Mouse (Mus musculus) adrenal gland, adult 8-10 months (tissue): ENCODE results near the gene Gm14548. TPM values are rescaled to one million over a fixed set of nuclear protein-coding genes. Genes with fewer than 3 reads are reported as not detected.
"Not testable (repeated sequence)": the region's sequence is repeated elsewhere in the genome, so short reads cannot be mapped to it uniquely, and the experiment has no call there.

Experiments
- DNase-seq: peaks from one replicate; pipeline ENCODE4 v3.0.0; 2022
- total RNA-seq, 4 experiments: library from RNA; stranded (reverse); gene quantifications; 2 replicates each; pipeline ENCODE4 v1.2.4; 2022

The Gm14548 gene
- total RNA-seq = under 1 TPM in 2 of 4 experiments, not detected in 2; 0.26 to 0.35 TPM

- DNase-seq = not testable (repeated sequence)
Measured at GRCm38 (mm10) chr7:3898036-3898590, at the start of gene Gm14548. TSS of gene Gm14548 (minus strand) at chr7:3898120.

- DNase-seq = no peak
Measured at GRCm38 (mm10) chr7:3946117-3946516, 48.2 kb upstream of the Gm14548 start.

GRCm38 (mm10) chr7:3940915-3941314 lies 43.0 kb upstream of the Gm14548 start:
- DNase-seq = no peak

GRCm38 (mm10) chr7:3939866-3940525 lies 42.1 kb upstream of the Gm14548 start:
- DNase-seq = no peak

GRCm38 (mm10) chr7:3935473-3935872 lies 37.6 kb upstream of the Gm14548 start:
- DNase-seq = not testable (repeated sequence)

- DNase-seq = not testable (repeated sequence)
Measured at GRCm38 (mm10) chr7:3915387-3915786, 17.5 kb upstream of the Gm14548 start, which contains the start of gene Lilra6. TSS of gene Lilra6 (minus strand) at chr7:3915503.

GRCm38 (mm10) chr7:3903704-3904103 lies 5.8 kb upstream of the Gm14548 start:
- DNase-seq = no peak

- DNase-seq = not testable (repeated sequence)
Measured at GRCm38 (mm10) chr7:3875032-3875431, 22.9 kb downstream of the Gm14548 start.

GRCm38 (mm10) chr7:3844951-3845350 lies 53.0 kb downstream of the Gm14548 start, which contains the start of gene Pira2:
TSS of gene Pira2 (minus strand) at chr7:3845051.
- not testable (repeated sequence) for DNase-seq

GRCm38 (mm10) chr7:3837854-3838253 lies 60.1 kb downstream of the Gm14548 start:
- not testable (repeated sequence) for DNase-seq

Other genes with a start within 250 kb of the Gm14548 start
- 10 to 100 TPM in 3 of 4 experiments, 1 to 10 TPM in 1; 9.6 to 14.1 (median 11.2) TPM for gene Leng1, start 232.3 kb downstream of the Gm14548 start, total RNA-seq
- 10 to 100 TPM in 3 of 4 experiments, 1 to 10 TPM in 1; 7.8 to 17.7 (median 15.2) TPM for gene Tmc4, start 220.6 kb downstream of the Gm14548 start, total RNA-seq
- gene Tsen34, start 205.3 kb downstream of the Gm14548 start, total RNA-seq = 100 to 1,000 TPM; 114 to 130 (median 122) TPM
- gene Mboat7, start 204.6 kb downstream of the Gm14548 start, total RNA-seq = 10 to 100 TPM; 64.4 to 81.8 (median 71.1) TPM
- gene Rps9, start 194.1 kb downstream of the Gm14548 start, total RNA-seq = 100 to 1,000 TPM; 852 to 952 (median 882) TPM
- 1 to 10 TPM; 2.9 to 6.3 (median 5.0) TPM for gene Pirb, start 177.7 kb downstream of the Gm14548 start, total RNA-seq
- gene Gm15448, start 72.4 kb downstream of the Gm14548 start, total RNA-seq = 1 to 10 TPM in 1 of 4 experiments, under 1 TPM in 3; 0.49 to 1.5 (median 0.60) TPM
- gene Pira2, start 53.1 kb downstream of the Gm14548 start, total RNA-seq = under 1 TPM; 0.41 to 0.94 (median 0.54) TPM
- gene Lilra6, start 17.4 kb upstream of the Gm14548 start, total RNA-seq = under 1 TPM; 0.29 to 0.89 (median 0.78) TPM
- gene Lair1, start 165.1 kb upstream of the Gm14548 start, total RNA-seq = 10 to 100 TPM in 1 of 4 experiments, 1 to 10 TPM in 3; 2.4 to 13.3 (median 4.8) TPM
- gene Ttyh1, start 221.3 kb upstream of the Gm14548 start, total RNA-seq = 1 to 10 TPM in 3 of 4 experiments, under 1 TPM in 1; 0.80 to 2.0 (median 1.6) TPM
- 100 to 1,000 TPM in 3 of 4 experiments, 10 to 100 TPM in 1; 83.9 to 238 (median 155) TPM for gene Leng8, start 238.9 kb upstream of the Gm14548 start, total RNA-seq